Mouse (Mus musculus) c-Kit-positive CD71-positive TER-119-positive erythroid progenitor cells, embryonic 14.5 days (primary cell): Measurements from ENCODE around the gene Rpl3.

Experiments used
- DNase-seq: peaks from one replicate; pipeline ENCODE4 v3.0.0-alpha.2; 2013; ENCODE audit warnings: low spot score

Rpl3 gene

GRCm38 (mm10) chr15:80115256-80115655 lies 23.6 kb upstream of the Rpl3 start:
- no peak for DNase-seq

- no peak for DNase-seq
Observed at GRCm38 (mm10) chr15:80114414-80114813, 22.7 kb upstream of the Rpl3 start.

DNA sequence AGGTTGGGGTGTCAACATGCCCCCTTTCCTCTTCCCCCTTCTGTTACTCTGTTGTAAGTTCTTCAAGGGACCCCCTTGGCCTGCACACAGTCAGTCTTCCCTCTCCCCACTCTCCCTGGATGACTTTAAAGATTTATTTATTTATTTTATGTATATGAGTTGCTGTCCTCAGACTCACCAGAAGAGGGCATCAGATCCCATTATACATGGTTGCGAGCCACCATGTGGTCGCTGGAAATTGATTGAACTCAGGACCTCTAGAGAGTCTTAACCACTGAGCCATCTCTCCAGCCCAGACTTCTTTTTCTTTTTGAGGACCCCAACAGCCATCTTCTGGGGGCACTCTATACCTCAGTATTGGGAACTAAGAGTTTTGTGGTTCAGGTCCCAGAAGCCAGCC lies 20.8 kb upstream of the Rpl3 start:
- no peak for DNase-seq

DNA sequence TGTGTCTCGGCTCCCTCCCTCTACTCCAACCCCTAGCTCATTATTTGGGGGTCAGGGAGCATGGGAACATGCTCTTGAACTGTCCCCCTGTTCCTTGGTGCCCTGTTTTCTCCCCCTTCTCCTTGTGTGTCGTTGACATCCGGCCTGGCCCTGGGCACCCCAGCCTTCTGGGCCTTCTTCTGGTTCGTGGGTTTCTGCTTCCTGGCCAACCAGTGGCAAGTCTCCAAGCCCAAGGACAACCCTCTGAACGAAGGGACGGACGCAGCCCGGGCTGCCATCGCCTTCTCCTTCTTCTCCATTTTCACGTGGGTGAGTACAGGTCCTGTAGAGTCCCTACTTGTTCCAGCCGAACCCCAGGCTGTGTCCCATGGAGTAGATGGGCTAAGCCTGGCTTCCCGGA lies 19.8 kb upstream of the Rpl3 start:
- no peak for DNase-seq

- DNase-seq: no peak
Observed at GRCm38 (mm10) chr15:80107575-80107974, 15.9 kb upstream of the Rpl3 start.

- no peak for DNase-seq
Observed at GRCm38 (mm10) chr15:80107143-80107542, 15.5 kb upstream of the Rpl3 start.

DNA sequence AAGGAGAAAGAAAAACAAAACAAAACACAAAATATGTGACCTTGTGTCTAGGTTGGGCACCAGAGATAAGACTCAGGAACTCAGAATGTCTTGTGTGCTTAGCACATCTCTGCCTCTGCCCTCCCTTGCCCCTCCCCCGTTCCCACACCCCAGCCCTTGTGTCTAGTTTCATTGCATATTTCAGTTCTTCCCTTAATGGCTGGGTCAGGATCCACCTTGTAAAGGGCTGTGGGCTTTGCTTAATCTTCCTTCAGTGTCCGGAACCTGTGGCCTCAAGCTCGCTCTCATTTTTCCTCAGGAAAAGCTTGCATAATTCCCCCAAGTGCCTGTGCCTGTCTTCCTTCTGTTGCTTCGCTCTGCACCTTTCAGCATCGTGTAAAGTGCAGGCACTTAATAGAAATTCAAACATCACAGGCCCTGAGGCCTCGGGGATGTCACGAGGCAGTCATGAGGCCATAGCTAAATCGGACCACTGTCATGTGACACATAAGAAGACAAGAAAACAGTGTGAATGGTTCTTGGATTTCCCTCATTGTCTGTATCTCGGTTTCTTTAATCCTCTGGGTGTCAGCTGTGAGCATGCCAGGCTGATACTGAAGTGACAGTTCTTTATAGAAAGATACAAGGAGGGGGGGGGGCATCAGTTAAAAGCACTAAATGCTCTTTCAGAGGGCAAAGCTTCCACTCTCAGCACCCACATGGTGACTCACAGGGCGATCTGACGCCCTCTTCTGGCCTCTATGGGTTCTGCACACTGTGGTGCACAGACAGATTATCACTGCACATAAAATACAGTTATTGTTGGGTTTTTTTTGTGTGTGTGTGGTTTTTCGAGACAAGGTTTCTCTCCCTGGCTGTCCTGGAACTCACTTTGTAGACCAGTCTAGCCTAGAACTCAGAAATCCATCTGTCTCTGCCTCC lies 14.1 kb upstream of the Rpl3 start:
- DNase-seq: no peak

DNA sequence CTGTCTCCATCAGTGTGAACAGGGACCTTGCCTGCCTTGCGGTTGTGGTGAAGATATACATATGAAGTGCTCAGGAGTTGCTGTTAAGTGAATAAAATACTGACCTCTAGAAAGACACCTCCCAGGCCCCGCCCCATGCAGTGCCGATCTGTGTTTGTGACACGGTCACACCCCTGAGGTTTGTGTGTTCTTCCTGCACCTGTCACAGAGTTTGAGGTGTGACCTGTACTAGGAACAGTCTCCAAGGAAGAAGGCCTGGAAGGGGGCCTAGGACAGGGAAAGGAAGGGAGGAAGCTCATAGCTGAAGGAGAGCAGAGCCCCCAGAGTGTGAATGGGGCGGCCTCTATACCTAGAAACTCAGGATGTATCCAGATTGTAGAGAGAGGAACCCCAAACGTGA lies 10.8 kb upstream of the Rpl3 start:
- DNase-seq: no peak

- no peak for DNase-seq
Observed at GRCm38 (mm10) chr15:80101503-80101902, 9.8 kb upstream of the Rpl3 start.

DNA sequence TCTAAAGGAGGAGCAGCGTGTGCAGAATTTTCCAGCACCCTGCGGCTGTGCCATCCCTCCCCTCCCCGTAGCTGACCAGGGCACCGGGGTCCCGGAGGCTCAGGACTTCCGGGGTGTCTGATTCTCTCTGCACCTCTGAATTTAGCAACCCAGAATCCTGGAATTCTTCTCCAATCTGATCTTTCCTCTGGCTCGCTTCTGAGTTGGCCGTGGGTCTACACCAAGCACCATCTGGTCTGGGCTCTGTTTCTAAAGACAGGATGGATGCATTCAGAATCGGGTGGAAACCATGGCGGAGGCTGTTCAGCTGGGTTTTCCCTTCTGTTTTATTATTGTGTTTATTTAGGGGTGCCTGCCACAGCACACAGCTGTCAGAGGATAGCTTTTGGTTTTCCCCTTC lies 9.2 kb upstream of the Rpl3 start:
- DNase-seq: no peak

- DNase-seq: no peak
Observed at GRCm38 (mm10) chr15:80100196-80100595, 8.5 kb upstream of the Rpl3 start.

GRCm38 (mm10) chr15:80099477-80099876 lies 7.8 kb upstream of the Rpl3 start:
- no peak for DNase-seq

DNA sequence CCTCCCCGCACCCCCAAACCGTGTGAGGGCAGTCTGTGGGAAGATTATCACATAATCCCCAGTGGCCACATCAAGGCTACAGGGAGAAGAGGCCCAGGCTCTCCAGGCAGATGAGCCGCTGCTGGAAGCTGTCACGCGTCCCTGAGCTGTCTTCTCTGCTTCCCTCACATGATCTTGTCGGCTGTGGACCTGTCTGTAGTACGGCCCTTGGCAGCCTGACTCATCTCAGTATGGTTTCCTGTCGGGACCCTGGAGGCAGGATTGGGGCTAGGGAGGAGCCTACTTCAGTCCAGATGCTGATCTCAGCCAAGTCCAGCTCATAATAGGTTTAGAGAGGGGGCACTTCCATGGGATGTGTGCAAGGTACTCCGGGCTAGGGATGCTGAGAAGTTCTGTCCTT lies 7.1 kb upstream of the Rpl3 start:
- no peak for DNase-seq

DNA sequence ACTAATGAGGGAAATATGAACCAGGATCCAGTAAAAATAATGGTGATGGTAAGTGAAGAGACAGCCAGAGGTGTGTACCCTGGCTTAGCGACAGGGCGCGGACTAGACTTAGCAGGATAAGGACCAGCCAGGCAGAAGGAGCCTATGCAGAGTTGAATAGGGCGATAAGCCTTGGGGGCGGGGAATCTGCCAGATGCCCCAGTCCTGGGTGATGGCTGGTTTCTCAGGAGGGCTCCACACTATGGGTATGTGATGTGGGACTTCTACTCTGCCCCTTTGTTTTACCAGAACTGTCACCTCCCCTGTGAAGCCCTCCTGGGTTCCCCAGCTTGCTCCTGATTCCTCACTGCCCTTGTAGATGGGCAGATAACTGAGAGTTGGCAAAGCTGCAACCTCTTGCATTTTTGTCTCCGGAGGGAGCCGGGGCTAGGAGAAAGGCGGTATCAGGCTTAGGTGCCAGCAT lies 6.4 kb upstream of the Rpl3 start:
- DNase-seq: peak; percentile 86

- peak; percentile 72 for DNase-seq
Observed at GRCm38 (mm10) chr15:80096946-80097881, 5.5 kb upstream of the Rpl3 start.

- no peak for DNase-seq
Observed at GRCm38 (mm10) chr15:80096406-80096805, 4.7 kb upstream of the Rpl3 start.

DNA sequence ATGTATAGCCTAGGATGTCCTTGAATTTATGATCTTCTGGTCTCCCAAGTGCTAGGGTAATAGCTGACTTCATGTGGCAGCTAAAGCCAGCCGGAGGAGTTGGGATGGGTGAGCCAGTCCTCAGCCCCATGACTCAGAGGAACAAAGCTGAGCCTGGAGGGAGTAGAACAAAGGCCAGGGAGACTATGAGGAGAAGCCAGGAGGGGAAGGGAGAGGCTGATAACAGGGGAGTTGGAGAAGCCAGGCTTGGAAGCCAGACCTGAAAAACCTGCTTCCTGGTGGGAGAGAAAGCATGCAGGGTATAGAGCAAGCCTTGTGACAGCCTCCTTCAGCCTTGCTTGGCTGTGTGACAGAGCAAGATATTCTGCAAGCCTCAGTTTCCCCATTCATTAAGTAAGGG lies 3.9 kb upstream of the Rpl3 start:
- no peak for DNase-seq

DNA sequence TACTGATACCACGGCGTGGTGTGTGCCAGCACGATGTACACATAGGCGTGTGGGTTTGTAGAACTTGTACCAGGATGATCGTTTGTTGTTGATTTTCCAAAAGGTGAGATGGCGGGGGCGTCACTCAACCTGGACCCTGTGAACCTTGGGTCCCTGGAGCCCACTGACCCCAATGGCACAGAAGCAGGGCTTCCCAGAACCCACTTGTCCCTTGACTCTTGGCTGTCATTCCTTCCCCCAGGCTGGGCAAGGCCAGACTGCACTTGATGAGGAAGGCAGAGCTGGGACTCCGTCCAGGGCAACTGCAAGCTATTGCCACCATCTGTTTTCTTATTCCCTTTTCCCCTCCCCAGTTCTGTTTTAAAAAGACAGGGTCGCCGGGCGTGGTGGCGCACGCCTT lies 2.5 kb upstream of the Rpl3 start:
- DNase-seq: no peak

DNA sequence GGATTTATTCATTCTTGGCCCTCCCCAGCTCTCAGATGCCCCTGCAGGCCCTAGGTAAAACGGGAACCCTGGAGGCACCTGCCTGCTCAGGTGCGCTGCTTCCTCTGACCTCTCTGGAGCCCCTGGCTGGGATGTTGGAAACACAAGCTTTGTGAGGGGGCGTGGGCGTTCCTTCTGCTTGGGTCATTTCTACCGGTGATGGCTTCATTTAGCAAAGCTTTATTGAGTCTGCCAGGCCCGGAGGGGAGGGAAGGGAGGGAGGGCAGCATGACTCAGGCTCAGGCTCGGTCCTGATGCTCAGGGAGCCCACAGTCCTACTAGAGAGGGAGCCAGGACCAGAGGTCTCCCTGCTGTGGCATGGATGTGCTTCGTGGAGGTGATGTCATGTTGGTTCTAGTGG lies 931 bp upstream of the Rpl3 start:
- DNase-seq: no peak

DNA sequence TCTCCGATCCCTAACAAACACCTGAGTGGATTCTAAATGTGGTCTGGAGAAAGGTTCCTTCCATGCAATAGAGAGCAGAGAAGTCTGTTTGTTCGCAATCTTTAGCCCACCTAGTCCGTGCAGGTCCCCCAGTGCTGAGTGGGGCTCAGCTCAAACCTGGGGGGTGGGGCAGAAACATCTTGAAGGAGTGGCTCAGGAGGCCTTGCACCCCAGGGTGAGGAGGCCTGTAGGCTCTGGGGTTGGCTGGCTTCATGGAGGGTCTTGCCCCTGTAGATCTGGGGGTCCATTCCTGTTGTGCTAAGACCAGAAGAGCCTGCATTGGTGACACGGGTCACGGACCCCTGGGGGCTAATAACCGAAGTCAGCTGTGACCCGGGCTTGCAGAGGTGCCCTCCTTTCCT lies 373 bp upstream of the Rpl3 start:
- no peak for DNase-seq

DNA sequence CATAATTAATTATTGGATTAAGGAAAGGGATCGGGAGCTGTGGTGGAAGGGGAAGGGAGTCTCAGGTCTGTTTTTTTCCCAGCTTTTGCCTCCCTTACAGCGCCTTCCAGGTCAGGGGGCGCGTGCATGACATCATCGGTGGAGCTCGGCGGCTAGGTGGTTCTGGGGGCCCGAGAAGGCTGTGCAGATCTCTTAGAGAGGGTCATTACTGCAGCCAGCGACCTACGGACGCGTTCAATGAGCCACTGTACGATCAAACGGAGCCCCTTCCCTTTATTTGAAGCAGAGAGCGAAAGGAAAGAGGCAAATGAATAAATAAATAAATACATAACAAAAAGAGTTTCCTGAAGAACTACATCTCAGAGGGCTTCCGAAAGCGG lies 937 bp downstream of the Rpl3 start:
- DNase-seq: no peak

- no peak for DNase-seq
Observed at GRCm38 (mm10) chr15:80090155-80090554, 1.5 kb downstream of the Rpl3 start.

- DNase-seq: peak; percentile 96
Observed at GRCm38 (mm10) chr15:80088637-80089036, 3.0 kb downstream of the Rpl3 start.
